Mouse (Mus musculus): ENCODE measurements around the gene Rbfox3. TPM values are rescaled to one million over a fixed set of nuclear protein-coding genes. Genes with fewer than 3 reads are reported as not detected.

Gene Rbfox3
- polyA plus RNA-seq, 1 experiment from 2014 or later: 51.1 TPM

DNA sequence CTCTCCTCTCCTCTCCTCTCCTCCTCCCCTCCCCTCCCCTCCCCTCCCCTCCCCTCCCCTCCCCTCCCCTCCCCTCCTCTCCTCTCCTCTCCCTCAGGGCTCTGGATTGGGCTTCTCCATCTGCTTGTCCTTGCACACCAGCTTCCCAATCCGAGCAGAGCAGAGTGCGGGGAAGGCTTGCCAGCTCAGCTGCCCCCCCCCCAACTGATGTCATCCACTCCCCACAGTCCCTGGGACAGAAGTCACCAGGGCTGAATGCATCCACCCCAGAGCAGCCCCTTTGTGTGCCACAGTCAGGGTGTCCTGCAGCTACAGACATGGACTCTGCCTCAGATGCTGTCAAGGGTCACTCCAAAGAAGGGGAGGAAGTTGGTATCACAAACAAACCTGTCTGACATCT, 4.5 kb upstream of the Rbfox3 start:
- H3K9ac ChIP-seq (replicated peaks): no peak overlapping the region
- H3K4me1 ChIP-seq: peaks cover 21% of the 10 kb centered on the region
- 0 out of 2 replicates have a peak, but pooled peaks have one; percentile 24 for ATAC-seq (replicated peaks)
- no peak overlapping the region for H3K4me2 ChIP-seq (replicated peaks)
- 43% methylated on average over 1 of the region's 2 CpGs for WGBS
- H3K9me3 ChIP-seq: no peaks in the 10 kb centered on the region
- no peak overlapping the region for H3K4me3 ChIP-seq
- H3K27me3 ChIP-seq: no peaks in the 10 kb centered on the region
- peak overlapping the region; percentile 76 for H3K27ac ChIP-seq (replicated peaks)
- H3K36me3 ChIP-seq: no peaks in the 10 kb centered on the region

DNA sequence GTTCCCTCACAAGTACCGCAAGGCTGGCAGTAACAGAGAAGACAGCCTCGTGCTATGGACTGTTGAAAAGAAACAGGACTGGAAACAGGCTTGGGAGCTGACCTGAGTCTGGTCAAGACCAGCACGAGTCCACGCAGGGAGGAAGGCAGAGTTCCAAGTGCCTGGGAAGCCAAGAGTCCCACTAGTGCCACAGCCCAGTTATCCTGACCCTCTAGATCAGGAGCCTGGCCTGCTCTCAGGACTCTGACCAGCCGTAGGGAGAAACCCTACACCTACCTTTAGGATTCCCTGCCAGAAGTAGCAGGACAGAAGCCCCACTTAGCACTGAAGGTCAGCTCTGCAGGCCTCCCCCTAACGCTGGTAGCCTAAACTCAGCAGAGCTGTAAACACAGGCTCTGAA, 1.3 kb upstream of the Rbfox3 start:
- Histone ChIP-seq H3K36me3 (no peaks in the 10 kb centered on the region), H3K27ac (replicated peaks) (no peak overlapping the region), H3K9ac (replicated peaks) (no peak overlapping the region), H3K27me3 (no peaks in the 10 kb centered on the region), H3K4me3 (no peak overlapping the region), H3K4me1 (peaks cover 34% of the 10 kb centered on the region), H3K9me3 (no peaks in the 10 kb centered on the region), H3K4me2 (replicated peaks) (no peak overlapping the region)
- ATAC-seq (replicated peaks): no peak
- WGBS: 72% methylated on average over 6 of the region's 6 CpGs

DNA sequence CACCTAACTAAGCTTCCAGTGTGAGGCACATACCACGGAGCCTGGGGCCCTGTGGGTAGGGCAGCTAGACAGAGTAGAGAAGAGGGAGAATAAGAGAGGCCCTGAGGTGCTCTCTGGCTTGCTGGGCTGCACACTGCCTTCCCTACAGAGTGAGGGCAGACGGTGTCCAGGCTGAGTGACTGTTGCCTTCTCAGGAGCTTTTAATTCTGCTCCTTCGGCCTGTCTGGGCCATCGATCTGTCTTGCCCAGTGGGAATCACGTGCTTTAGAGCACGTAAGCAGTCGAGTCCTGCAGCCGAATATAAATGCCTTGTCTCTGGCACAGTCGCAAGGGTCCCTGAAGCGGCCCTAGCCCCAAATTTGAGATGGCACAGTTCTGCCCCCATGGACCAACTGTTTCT, 641 bp downstream of the Rbfox3 start:
- ATAC-seq (replicated peaks): no peak
- Histone ChIP-seq H3K4me2 (replicated peaks) (no peak overlapping the region), H3K4me1 (peaks cover 35% of the 10 kb centered on the region), H3K27me3 (no peaks in the 10 kb centered on the region), H3K9me3 (no peaks in the 10 kb centered on the region), H3K9ac (replicated peaks) (no peak overlapping the region), H3K36me3 (no peaks in the 10 kb centered on the region), H3K27ac (replicated peaks) (no peak overlapping the region), H3K4me3 (no peak overlapping the region)
- 76% methylated on average over 10 of the region's 10 CpGs for WGBS

DNA sequence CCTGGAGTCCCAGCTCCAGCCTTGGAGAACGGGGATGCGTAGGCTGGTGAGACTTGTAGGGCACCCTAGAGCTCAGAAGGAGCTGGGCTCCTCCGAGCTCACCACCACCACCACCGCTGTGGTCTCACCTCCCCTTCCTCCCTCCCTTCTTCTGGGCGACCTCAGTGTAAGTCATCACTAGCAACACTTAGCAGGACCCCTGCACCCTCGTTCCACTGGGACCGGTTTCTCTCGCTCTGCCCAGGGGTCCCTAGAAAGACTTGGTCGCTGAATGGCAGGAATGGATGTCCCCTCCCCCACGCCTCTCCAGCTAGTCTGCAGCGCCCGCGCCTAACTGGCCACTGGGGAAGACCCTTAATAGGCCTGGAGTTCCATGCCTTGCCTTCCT, 1.6 kb downstream of the Rbfox3 start:
- H3K9ac ChIP-seq (replicated peaks): peak overlapping the region; percentile 88
- H3K36me3 ChIP-seq: no peaks in the 10 kb centered on the region
- under 1% methylated on average over 13 of the region's 13 CpGs for WGBS
- no peaks in the 10 kb centered on the region for H3K27me3 ChIP-seq
- H3K4me3 ChIP-seq: peak overlapping the region; percentile 80
- ATAC-seq (replicated peaks): peak; percentile 51
- H3K9me3 ChIP-seq: no peaks in the 10 kb centered on the region
- peak overlapping the region; percentile 85 for H3K4me2 ChIP-seq (replicated peaks)
- H3K4me1 ChIP-seq: peaks cover 45% of the 10 kb centered on the region
- H3K27ac ChIP-seq (replicated peaks): peak overlapping the region; percentile 93

DNA sequence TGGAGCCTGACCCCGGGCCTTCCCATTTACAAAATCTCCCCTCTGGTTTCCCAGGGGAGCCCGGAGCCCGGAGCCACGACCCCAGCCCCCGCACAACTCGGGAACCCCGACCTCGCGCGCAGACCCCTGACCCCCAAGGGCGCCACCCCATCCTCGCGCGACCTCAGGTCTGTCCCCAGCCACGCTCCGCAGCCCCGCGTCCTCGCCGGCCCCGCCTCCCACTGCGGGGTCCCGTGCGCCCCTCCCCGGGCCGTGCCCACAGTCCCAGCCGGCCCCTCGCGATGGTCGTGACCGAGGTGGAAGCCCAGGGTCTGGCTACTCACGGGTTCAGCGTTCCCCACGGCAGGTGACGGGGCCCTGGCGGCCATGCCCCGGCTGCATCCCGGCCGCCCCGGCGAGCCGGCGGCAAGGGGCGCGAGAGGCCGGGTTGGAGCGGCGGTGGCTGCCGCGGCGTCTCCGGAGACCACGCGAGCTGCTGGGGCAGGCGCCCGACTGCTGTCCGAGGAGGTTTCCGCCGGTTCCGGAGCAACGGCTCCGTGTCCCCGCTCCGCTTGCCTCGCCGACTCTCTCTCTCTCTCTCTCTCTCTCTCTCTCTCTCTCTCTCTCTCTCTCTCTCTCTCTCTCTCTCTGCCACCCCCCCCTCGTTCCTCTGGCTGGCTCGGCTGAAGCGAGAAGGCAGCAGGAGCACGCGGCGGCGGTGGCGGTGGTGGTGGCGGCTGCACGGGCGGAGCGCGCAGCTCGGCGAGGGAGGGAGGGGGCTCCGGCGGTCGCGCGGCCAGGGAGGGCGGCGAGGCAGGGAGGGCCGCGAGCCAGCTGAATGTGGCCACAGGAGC, 2.2 kb downstream of the Rbfox3 start:
- Histone ChIP-seq H3K36me3 (no peaks in the 10 kb centered on the region), H3K4me3 (peak overlapping the region; percentile 80), H3K27ac (replicated peaks) (peak overlapping the region; percentile 93), H3K9me3 (no peaks in the 10 kb centered on the region), H3K4me1 (peaks cover 46% of the 10 kb centered on the region), H3K4me2 (replicated peaks) (peak overlapping the region; percentile 85), H3K9ac (replicated peaks) (peak overlapping the region; percentile 88), H3K27me3 (no peaks in the 10 kb centered on the region)
- WGBS: 1% methylated on average over 65 of the region's 90 CpGs
- peak; percentile 59 for ATAC-seq (replicated peaks)

DNA sequence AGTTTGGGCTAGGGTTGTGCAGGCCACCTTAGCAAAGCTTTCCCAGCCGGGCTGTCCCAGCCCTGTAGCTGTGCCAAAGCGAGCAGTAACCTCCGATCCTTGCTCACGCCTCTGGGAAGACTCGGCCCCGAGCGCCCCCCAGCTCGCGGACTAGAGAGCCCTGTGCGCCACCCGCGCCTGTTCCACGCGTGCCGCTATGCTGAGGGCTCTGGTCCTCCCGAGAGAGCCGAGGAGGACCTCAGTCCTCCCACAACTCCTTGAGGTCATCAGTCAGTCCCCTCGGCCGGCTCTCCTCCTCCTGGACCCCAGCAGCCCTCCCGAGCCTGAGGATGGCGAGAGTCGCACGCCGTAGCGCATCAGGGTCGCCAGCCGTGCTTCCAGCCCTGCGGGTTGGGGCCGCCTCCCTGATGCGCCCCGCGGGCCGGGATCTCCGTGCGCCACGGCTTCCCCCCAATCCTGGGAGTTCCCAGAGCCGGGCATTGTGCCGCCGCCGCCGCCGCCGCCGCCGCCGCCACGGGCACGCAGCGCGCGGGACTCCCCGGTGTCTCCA, 2.9 kb downstream of the Rbfox3 start:
- peak overlapping the region; percentile 88 for H3K9ac ChIP-seq (replicated peaks)
- no peaks in the 10 kb centered on the region for H3K27me3 ChIP-seq
- under 1% methylated on average over 50 of the region's 52 CpGs for WGBS
- no peaks in the 10 kb centered on the region for H3K9me3 ChIP-seq
- peaks cover 46% of the 10 kb centered on the region for H3K4me1 ChIP-seq
- peak overlapping the region; percentile 80 for H3K4me3 ChIP-seq
- H3K27ac ChIP-seq (replicated peaks): peak overlapping the region; percentile 93
- ATAC-seq (replicated peaks): peak; percentile 33
- H3K4me2 ChIP-seq (replicated peaks): peak overlapping the region; percentile 85
- H3K36me3 ChIP-seq: no peaks in the 10 kb centered on the region

DNA sequence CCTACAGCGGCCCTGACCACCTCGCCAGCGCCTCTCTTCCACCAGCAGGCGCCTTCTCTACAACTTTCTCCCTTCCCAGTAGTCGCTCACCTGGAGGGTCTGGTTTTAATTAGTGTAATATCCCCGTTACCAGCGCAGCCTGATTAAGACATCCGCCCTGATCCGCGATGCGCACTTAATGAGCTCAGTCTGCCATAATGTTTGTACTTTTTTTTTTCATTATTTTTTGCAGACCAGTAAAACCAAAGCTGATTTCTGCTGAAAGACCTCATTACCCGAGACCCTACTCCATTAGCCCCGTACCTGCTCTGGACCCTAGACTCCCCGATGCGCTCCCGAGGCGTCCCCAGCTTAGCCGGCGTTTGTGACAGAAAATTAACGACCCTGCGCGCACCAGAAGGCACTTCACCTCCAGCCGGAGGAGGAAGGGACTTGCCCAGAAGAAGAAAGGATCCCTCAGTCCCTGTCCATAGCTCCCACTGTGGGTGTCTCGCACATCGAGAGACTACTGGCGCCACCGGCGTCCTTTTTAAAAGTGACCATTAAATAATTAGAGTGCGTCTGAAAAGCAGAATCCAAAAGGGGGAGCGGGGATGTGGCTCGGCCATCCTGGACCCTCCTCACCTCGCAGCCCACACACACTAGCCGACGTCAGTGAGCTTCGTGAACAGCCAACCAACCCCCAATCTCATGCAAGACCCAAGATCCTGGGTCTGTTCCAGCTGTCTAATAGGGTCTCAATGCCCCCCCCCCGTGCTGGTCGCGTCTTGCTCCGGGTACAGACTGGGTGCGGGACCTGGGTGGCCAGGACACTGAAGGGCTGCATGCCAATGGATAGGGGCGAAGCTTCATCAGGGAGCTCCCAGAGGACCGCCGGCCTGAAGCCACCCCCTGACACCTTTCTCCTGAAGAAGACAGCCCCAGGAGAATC, 3.7 kb downstream of the Rbfox3 start:
- no peaks in the 10 kb centered on the region for H3K27me3 ChIP-seq
- H3K4me2 ChIP-seq (replicated peaks): peak overlapping the region; percentile 85
- no peak for ATAC-seq (replicated peaks)
- no peaks in the 10 kb centered on the region for H3K9me3 ChIP-seq
- peak overlapping the region; percentile 93 for H3K27ac ChIP-seq (replicated peaks)
- under 1% methylated on average over 43 of the region's 43 CpGs for WGBS
- H3K36me3 ChIP-seq: no peaks in the 10 kb centered on the region
- H3K9ac ChIP-seq (replicated peaks): peak overlapping the region; percentile 88
- H3K4me3 ChIP-seq: peak overlapping the region; percentile 80
- peaks cover 46% of the 10 kb centered on the region for H3K4me1 ChIP-seq

DNA sequence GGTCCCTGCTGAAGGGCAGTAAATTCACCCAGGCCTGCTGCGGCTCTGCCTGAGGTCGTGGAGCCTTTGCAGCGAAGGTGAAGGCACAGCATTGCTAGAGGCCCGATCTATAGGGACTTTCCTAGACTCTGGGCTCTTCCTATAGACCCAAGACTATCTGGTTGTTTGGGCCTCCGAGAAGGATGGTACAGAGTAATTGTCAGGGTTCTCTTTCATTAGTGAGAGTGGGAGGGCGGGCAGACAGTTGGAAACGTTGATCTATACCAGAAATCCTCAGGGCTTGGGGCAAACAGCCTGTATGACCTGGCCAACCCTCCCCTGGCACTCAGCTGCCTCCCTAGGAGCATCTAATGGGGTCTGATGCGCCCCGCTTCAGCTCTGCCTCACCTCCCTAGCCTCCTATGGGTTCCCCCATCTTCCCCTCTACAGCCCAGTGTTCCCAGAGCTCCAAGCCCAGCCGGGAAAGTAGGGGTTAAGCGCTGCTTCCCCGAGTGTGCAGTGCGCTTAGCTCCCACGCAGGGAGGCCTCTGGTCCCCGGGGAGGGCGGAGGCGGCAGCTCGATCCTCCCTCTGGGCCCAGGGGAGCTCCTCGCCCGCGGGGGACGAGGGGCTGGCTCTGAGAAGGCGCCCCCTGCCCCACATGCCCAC, 4.5 kb downstream of the Rbfox3 start:
- 7% methylated on average over 22 of the region's 23 CpGs for WGBS
- Histone ChIP-seq H3K4me2 (replicated peaks) (peak overlapping the region; percentile 85), H3K36me3 (no peaks in the 10 kb centered on the region), H3K27me3 (no peaks in the 10 kb centered on the region), H3K4me3 (peak overlapping the region; percentile 80), H3K27ac (replicated peaks) (peak overlapping the region; percentile 47; the same call in 1 of the 2 replicates), H3K9ac (replicated peaks) (peak overlapping the region; percentile 88), H3K9me3 (no peaks in the 10 kb centered on the region), H3K4me1 (peaks cover 46% of the 10 kb centered on the region)
- ATAC-seq (replicated peaks): no peak

DNA sequence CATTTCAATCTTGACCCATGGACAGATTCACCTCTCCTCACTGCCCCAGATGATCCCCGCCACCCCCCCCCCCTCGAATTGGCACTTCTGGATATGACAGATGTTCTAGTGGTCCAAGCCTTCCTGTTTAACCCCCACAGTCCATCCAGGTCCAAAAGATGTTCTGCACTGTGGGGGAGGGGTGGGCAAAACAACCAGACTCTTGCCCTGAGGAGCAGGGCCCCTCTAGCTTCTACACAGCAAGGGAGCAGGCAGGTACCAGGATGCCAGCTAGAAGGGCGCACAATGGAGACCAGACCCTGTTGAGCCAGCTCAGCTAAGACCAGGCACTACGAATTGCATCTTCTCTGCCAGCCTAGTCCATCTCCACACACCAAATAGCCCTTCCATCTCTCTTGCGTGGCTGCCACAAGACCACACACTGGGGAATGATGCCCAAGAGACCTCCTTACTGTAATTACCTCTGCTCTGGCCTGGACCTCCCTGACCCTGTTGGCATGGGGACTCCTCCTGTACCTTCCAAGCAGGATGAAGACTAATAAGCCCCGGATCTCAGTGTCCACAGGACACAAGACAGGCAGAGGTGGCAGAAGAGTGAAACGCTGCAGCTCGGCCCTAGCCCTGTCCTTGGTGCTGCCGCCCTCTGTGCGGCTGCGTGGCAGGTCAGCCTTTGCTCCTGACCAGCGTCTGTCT, 5.1 kb downstream of the Rbfox3 start:
- WGBS: 28% methylated on average over 12 of the region's 12 CpGs
- H3K36me3 ChIP-seq: no peaks in the 10 kb centered on the region
- H3K9me3 ChIP-seq: no peaks in the 10 kb centered on the region
- 0 out of 2 replicates have a peak overlapping the region, but pooled peaks have one; percentile 51 for H3K27ac ChIP-seq (replicated peaks)
- no peak for ATAC-seq (replicated peaks)
- H3K4me2 ChIP-seq (replicated peaks): peak overlapping the region; percentile 85
- H3K4me3 ChIP-seq: peak overlapping the region; percentile 80
- H3K27me3 ChIP-seq: no peaks in the 10 kb centered on the region
- H3K9ac ChIP-seq (replicated peaks): peak overlapping the region; percentile 88
- H3K4me1 ChIP-seq: peaks cover 44% of the 10 kb centered on the region

DNA sequence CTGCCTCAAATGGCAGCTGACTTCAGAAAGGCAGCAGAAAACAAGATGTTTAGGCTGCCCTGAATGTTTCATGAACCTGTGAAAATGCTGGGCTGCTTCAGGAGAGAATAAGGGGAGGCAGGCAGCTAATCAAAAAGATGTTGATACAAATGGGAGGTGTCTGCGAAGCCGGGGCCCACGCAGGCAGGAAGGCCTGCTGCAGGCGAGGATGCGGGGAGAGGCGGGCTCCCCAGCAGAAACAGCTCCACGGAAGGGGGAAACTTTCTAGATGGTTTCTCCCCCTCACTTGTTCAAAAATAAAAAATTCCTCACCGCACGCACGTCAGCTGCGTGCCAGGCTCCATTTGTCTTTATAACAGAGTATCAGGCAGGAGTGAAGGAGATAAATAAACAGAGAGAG, 5.7 kb downstream of the Rbfox3 start:
- H3K4me3 ChIP-seq: 0 out of 2 replicates have a peak overlapping the region, but pooled peaks have one; percentile 6
- WGBS: 47% methylated on average over 11 of the region's 11 CpGs
- no peaks in the 10 kb centered on the region for H3K27me3 ChIP-seq
- no peak overlapping the region; the same call in 1 of the 2 replicates for H3K9ac ChIP-seq (replicated peaks)
- peak overlapping the region; percentile 85 for H3K4me2 ChIP-seq (replicated peaks)
- H3K27ac ChIP-seq (replicated peaks): peak overlapping the region; percentile 51
- no peaks in the 10 kb centered on the region for H3K9me3 ChIP-seq
- H3K36me3 ChIP-seq: no peaks in the 10 kb centered on the region
- H3K4me1 ChIP-seq: peaks cover 40% of the 10 kb centered on the region
- no peak for ATAC-seq (replicated peaks)

DNA sequence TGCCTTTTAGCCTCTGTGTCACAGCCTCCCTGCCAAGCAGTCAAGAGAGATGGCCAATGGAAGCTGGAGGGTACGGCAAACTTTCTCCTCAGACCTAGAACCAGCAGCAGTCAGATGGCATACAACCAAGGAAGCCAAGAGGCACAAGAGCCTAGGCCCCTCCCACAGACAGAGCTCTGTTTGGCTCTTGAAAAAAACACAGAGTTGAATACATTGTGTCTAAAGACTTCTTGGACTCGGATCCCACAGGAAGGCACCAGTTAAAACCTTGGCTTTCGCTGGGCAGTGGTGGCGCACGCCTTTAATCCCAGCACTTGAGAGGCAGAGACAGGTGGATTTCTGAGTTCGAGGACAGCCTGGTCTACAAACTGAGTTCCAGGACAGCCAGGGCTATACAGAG, 7.1 kb downstream of the Rbfox3 start:
- H3K4me2 ChIP-seq (replicated peaks): no peak overlapping the region
- no peak overlapping the region for H3K27ac ChIP-seq (replicated peaks)
- no peak for ATAC-seq (replicated peaks)
- peaks cover 32% of the 10 kb centered on the region for H3K4me1 ChIP-seq
- H3K9me3 ChIP-seq: no peaks in the 10 kb centered on the region
- 84% methylated on average over 6 of the region's 6 CpGs for WGBS
- H3K36me3 ChIP-seq: no peaks in the 10 kb centered on the region
- no peak overlapping the region for H3K9ac ChIP-seq (replicated peaks)
- H3K27me3 ChIP-seq: no peaks in the 10 kb centered on the region
- H3K4me3 ChIP-seq: no peak overlapping the region
